Mouse (Mus musculus) CD4-positive, CD25-positive, alpha-beta regulatory T cell, adult 9 weeks (primary cell): Measurements from ENCODE around the gene Lpcat3. TPM values are rescaled to one million over a fixed set of nuclear protein-coding genes. Genes with fewer than 3 reads are reported as not detected.

Experiments used
- polyA plus RNA-seq: library from polyadenylated mRNA; unstranded; fragments of 100-300 nt; shearing (Covaris generic); gene quantifications from one replicate; pipeline ENCODE4 v1.2.1, GENCODE M21; 2017

Gene Lpcat3
- polyA plus RNA-seq: 77.1 TPM

GRCm38 (mm10) chr6:124662477-124663423 lies at the start of gene Lpcat3:
Lpcat3 (plus strand) TSS chr6:124663027.

GRCm38 (mm10) chr6:124635985-124636384 lies 26.8 kb upstream of the Lpcat3 start, which contains the start of gene C1s2:
C1s2 (minus strand) TSS chr6:124636085.

GRCm38 (mm10) chr6:124711824-124712782 lies 49.3 kb downstream of the Lpcat3 start, which contains the start of the genes Emg1 and Phb2:
Emg1 (minus strand) TSS chr6:124712178.
Phb2 (plus strand) TSS chr6:124712336.

GRCm38 (mm10) chr6:124738511-124739023 lies 75.7 kb downstream of the Lpcat3 start, which contains the start of gene Ptpn6:
Ptpn6 (minus strand) TSS chr6:124738714.

GRCm38 (mm10) chr6:124740888-124741761 lies 78.3 kb downstream of the Lpcat3 start, which contains the start of gene Grcc10:
Grcc10 (minus strand) TSS chr6:124741374.

Other genes with a start within 250 kb of the Lpcat3 start
- 36.7 TPM for gene Pex5, start 248.0 kb upstream of the Lpcat3 start, polyA plus RNA-seq
- gene Clstn3, start 198.2 kb upstream of the Lpcat3 start, polyA plus RNA-seq: not detected
- gene C1rl, start 169.9 kb upstream of the Lpcat3 start, polyA plus RNA-seq: not detected
- 0.17 TPM for gene C1ra, start 150.6 kb upstream of the Lpcat3 start, polyA plus RNA-seq
- not detected for gene C1s1, start 120.7 kb upstream of the Lpcat3 start, polyA plus RNA-seq
- not detected for gene C1rb, start 92.7 kb upstream of the Lpcat3 start, polyA plus RNA-seq
- gene C1s2, start 26.9 kb upstream of the Lpcat3 start, polyA plus RNA-seq: not detected
- 347 TPM for gene Emg1, start 49.2 kb downstream of the Lpcat3 start, polyA plus RNA-seq
- 140 TPM for gene Phb2, start 49.3 kb downstream of the Lpcat3 start, polyA plus RNA-seq
- gene Ptpn6, start 75.7 kb downstream of the Lpcat3 start, polyA plus RNA-seq: 357 TPM
- gene Grcc10, start 78.3 kb downstream of the Lpcat3 start, polyA plus RNA-seq: 578 TPM
- gene Gm45234, start 93.0 kb downstream of the Lpcat3 start, polyA plus RNA-seq: not detected
- gene Atn1, start 93.5 kb downstream of the Lpcat3 start, polyA plus RNA-seq: 3.1 TPM
- gene Eno2, start 106.6 kb downstream of the Lpcat3 start, polyA plus RNA-seq: 5.0 TPM
- gene Lrrc23, start 116.7 kb downstream of the Lpcat3 start, polyA plus RNA-seq: 2.5 TPM
- gene Spsb2, start 145.6 kb downstream of the Lpcat3 start, polyA plus RNA-seq: 8.1 TPM
- gene Tpi1, start 151.3 kb downstream of the Lpcat3 start, polyA plus RNA-seq: 133 TPM
- gene Usp5, start 166.5 kb downstream of the Lpcat3 start, polyA plus RNA-seq: 133 TPM
- gene Cdca3, start 166.5 kb downstream of the Lpcat3 start, polyA plus RNA-seq: 8.8 TPM
- not detected for gene Gnb3, start 177.2 kb downstream of the Lpcat3 start, polyA plus RNA-seq
- 0.10 TPM for gene P3h3, start 194.7 kb downstream of the Lpcat3 start, polyA plus RNA-seq
- 0.43 TPM for gene Gpr162, start 201.0 kb downstream of the Lpcat3 start, polyA plus RNA-seq
- gene Cd4, start 225.2 kb downstream of the Lpcat3 start, polyA plus RNA-seq: 308 TPM
- 4.4 TPM for gene Lag3, start 248.7 kb downstream of the Lpcat3 start, polyA plus RNA-seq